Mouse (Mus musculus) heart, adult 2 months (tissue): ENCODE measurements around the gene Slc4a10. TPM values are rescaled to one million over a fixed set of nuclear protein-coding genes. Genes with fewer than 3 reads are reported as not detected.

Source experiments
- DNase-seq, 2 experiments: peaks; one replicate each; pipeline ENCODE4 v3.0.0; 2021
- H3K27ac ChIP-seq: fragments of 200-600 bp; 2 replicates; pipeline ENCODE4 v1.8.1; 2022
- H3K27me3 ChIP-seq: fragments of 200-500 bp; 2 replicates; pipeline ENCODE4 v1.6.1; 2012; ENCODE audit warnings: mild to moderate bottlenecking, low read length, inconsistent platforms, mixed read lengths; ENCODE audit not compliant: control insufficient read depth, insufficient read depth
- H3K36me3 ChIP-seq: fragments of 200-500 bp; 2 replicates; pipeline ENCODE4 v1.6.1; 2012; ENCODE audit warnings: low read length, inconsistent platforms; ENCODE audit not compliant: control insufficient read depth, insufficient read depth
- H3K4me1 ChIP-seq: fragments of 200-500 bp; 2 replicates; pipeline ENCODE4 v1.6.1; 2011; ENCODE audit warnings: low read length; ENCODE audit not compliant: control insufficient read depth, insufficient read depth
- H3K4me3 ChIP-seq: fragments of 200-600 bp; 2 replicates; pipeline ENCODE4 v1.8.1; 2022
- H3K79me2 ChIP-seq: fragments of 200-500 bp; replicated peaks from 2 replicates; pipeline ENCODE4 v1.6.1; 2012; ENCODE audit warnings: mild to moderate bottlenecking, inconsistent platforms, low read length, moderate library complexity, mixed read lengths; ENCODE audit not compliant: control insufficient read depth, insufficient read depth
- H3K9ac ChIP-seq: fragments of 200-500 bp; 2 replicates; pipeline ENCODE4 v1.6.1; 2012; ENCODE audit warnings: low read depth, mild to moderate bottlenecking, control low read depth, inconsistent platforms, low read length, mixed read lengths
- CTCF ChIP-seq: fragments of 200-600 bp; IDR thresholded peaks from 2 replicates; pipeline ENCODE4 v1.8.1; 2022; ENCODE audit warnings: antibody characterized with exemption, mild to moderate bottlenecking, moderate library complexity
- EP300 ChIP-seq: fragments of 200-500 bp; IDR thresholded peaks from 2 replicates; pipeline ENCODE4 v1.6.1; 2011; ENCODE audit warnings: low read depth, low read length, control low read depth; ENCODE audit not compliant: insufficient read depth
- POLR2A ChIP-seq: fragments of 200-500 bp; IDR thresholded peaks from 2 replicates; pipeline ENCODE4 v1.6.1; 2011; ENCODE audit warnings: mild to moderate bottlenecking, low read depth, low read length, control low read depth; ENCODE audit not compliant: insufficient read depth
- WGBS: fragments of 180-500 bp; shearing (Covaris S2); methylation state at CpG from one replicate; pipeline ENCODE4 v1.1.7; 2018; 5-methylcytosine and 5-hydroxymethylcytosine counted together
- intact Hi-C: fragments of 180-260 bp; cut with DNase I; formaldehyde crosslinking; loops from one replicate; pipeline ENCODE4 v1.15.1; 2025
- polyA plus RNA-seq: library from polyadenylated mRNA; depleted of rRNA; stranded (reverse); fragments of >200 nt; gene quantifications from 2 replicates; pipeline ENCODE4 v1.2.3, GENCODE M21; 2012
- total RNA-seq, 2 experiments: library from RNA; stranded (reverse); gene quantifications; 2 replicates each; pipeline ENCODE4 v1.2.3; 2021

The Slc4a10 gene
- total and polyA plus RNA-seq, 3 experiments = 0.04 TPM; not detected in 2

GRCm38 (mm10) chr2:62332465-62332864, 286.2 kb downstream of the Slc4a10 start:
- 88% methylated on average over 8 of the region's 8 CpGs for WGBS
- H3K4me3 ChIP-seq = no peak overlapping the region
- no peaks in the 10 kb centered on the region for H3K36me3 ChIP-seq
- H3K27me3 ChIP-seq = no peaks in the 10 kb centered on the region
- H3K27ac ChIP-seq = no peak overlapping the region
- no peak for TF ChIP-seq EP300
- no peak for TF ChIP-seq CTCF
- no peak for TF ChIP-seq POLR2A
- no peak for DNase-seq
- intact Hi-C loops = no loop called here
- H3K9ac ChIP-seq = no peak overlapping the region
- no peaks in the 10 kb centered on the region for H3K79me2 ChIP-seq
- H3K4me1 ChIP-seq = no peaks in the 10 kb centered on the region

- Histone ChIP-seq H3K4me3 (no peak overlapping the region), H3K79me2 (no peaks in the 10 kb centered on the region), H3K27ac (no peak overlapping the region), H3K4me1 (no peaks in the 10 kb centered on the region), H3K27me3 (no peaks in the 10 kb centered on the region), H3K9ac (no peak overlapping the region), H3K36me3 (no peaks in the 10 kb centered on the region)
- intact Hi-C loops = no loop called here
- 93% methylated on average over 4 of the region's 4 CpGs for WGBS
- no peak for TF ChIP-seq CTCF
- TF ChIP-seq POLR2A = no peak
- no peak for TF ChIP-seq EP300
- DNase-seq = no peak
These were observed 288.4 kb downstream of the Slc4a10 start for GRCm38 (mm10) chr2:62334397-62335243.

- Histone ChIP-seq H3K9ac (no peak overlapping the region), H3K4me1 (no peaks in the 10 kb centered on the region), H3K4me3 (no peak overlapping the region), H3K36me3 (no peaks in the 10 kb centered on the region), H3K27me3 (no peaks in the 10 kb centered on the region), H3K79me2 (no peaks in the 10 kb centered on the region), H3K27ac (no peak overlapping the region)
- intact Hi-C loops = no loop called here
- WGBS = 70% methylated on average over 7 of the region's 7 CpGs
- no peak for DNase-seq
- TF ChIP-seq EP300 (no peak), POLR2A (no peak), CTCF (no peak)
These were observed 290.8 kb downstream of the Slc4a10 start for GRCm38 (mm10) chr2:62337086-62337485.

GRCm38 (mm10) chr2:62339222-62339944, 293.1 kb downstream of the Slc4a10 start:
- Histone ChIP-seq H3K4me3 (no peak overlapping the region), H3K9ac (no peak overlapping the region), H3K27me3 (no peaks in the 10 kb centered on the region), H3K36me3 (no peaks in the 10 kb centered on the region), H3K27ac (no peak overlapping the region), H3K79me2 (no peaks in the 10 kb centered on the region), H3K4me1 (no peaks in the 10 kb centered on the region)
- TF ChIP-seq EP300 (no peak), POLR2A (no peak), CTCF (no peak)
- intact Hi-C loops = no loop called here
- WGBS = 71% methylated on average over 4 of the region's 4 CpGs
- no peak for DNase-seq

DNA sequence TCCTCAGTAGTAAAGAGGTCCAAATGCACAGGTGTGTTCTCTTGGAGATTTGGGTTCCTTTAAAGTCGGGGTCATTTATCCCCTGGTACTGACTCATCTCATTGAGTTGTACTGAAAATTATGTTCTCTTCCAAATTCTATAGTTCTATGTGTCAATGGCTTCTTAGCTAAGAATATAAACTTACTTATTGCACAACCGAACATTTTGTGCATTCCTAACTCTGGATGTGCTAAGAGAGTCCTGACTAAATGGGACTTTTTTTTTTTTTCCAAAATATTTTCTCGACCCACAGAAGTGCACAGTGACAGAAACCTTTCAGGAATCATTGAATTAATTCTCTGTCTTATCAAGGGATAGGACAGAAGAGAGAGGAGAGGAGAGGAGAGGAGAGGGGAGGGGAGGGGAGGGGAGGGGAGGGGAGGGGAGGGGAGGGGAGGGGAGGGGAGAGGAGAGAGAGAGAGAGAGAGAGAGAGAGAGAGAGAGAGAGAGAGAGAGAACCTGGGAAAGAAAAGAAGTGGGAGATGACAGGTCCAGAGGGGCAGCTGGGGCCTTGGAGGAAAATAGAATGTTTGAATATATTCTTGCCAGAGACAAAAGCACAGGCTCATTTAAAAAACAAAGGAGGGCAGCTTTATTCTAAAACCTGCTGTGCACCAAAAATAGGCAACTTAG, 294.9 kb downstream of the Slc4a10 start:
- intact Hi-C loops = no loop called here

GRCm38 (mm10) chr2:62341734-62342128, 295.5 kb downstream of the Slc4a10 start:
- Histone ChIP-seq H3K27me3 (no peaks in the 10 kb centered on the region), H3K9ac (no peak overlapping the region), H3K4me3 (no peak overlapping the region), H3K4me1 (no peaks in the 10 kb centered on the region), H3K36me3 (no peaks in the 10 kb centered on the region), H3K79me2 (no peaks in the 10 kb centered on the region), H3K27ac (no peak overlapping the region)
- DNase-seq = no peak
- no peak for TF ChIP-seq CTCF
- no peak for TF ChIP-seq POLR2A
- no peak for TF ChIP-seq EP300
- 62% methylated on average over 14 of the region's 14 CpGs for WGBS
- intact Hi-C loops = no loop called here

More for the DNA sequence above, 294.9 kb downstream of the Slc4a10 start:
- no peaks in the 10 kb centered on the region for H3K27me3 ChIP-seq
- no peak for DNase-seq
- H3K36me3 ChIP-seq = no peaks in the 10 kb centered on the region
- WGBS = 73% methylated on average over 3 of the region's 3 CpGs
- no peaks in the 10 kb centered on the region for H3K4me1 ChIP-seq
- TF ChIP-seq CTCF (no peak), POLR2A (no peak), EP300 (no peak)
- H3K9ac ChIP-seq = no peak overlapping the region
- H3K27ac ChIP-seq = no peak overlapping the region
- H3K4me3 ChIP-seq = no peak overlapping the region
- no peaks in the 10 kb centered on the region for H3K79me2 ChIP-seq
